Mouse (Mus musculus): ENCODE measurements around the gene Olfr341.
A peak's percentile ranks its signal among the peaks of the same experiment; 100 is the strongest.

Gene Olfr341

DNA sequence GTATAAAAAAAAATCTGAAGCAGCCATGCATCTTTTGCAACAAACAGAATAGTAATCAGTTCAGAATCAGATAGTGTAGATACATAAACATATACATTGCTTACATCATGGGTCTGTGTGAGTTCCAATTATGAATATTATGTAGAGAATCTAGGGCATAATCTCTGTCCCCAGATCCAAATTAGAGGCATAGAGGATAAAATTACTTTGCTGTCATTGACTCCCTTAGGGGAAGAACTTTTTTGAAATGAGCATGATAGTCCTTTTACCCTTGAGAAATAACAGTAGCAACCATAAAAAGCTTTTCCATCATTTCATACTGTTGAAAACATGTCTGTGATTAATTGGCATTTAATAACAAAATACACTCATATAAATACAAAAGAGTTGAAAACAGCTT is at the start of gene Olfr341:
Olfr341 (minus strand) TSS at position 101 of the 400 bp plus-strand sequence.
- DNase-seq (ENCODE audit: low spot score), result no peak

DNA sequence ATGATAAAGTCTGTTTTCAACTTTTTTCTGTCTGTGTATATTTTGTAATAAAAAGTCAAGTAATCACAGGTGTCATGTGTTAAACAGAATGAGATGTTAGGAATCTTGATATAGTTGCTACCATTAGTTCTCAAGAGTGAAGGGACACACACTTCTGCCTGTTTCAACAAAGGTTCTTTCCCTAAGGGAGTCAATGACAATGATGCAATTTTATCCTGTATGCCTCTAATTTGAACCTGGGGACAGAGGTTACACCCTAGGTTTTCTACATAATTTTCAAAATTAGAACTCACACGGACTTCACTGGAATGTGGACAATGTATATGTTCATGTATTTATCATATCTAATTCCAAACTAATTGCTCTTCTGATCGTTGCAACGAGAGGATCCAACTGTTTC is 42.4 kb upstream of the Olfr341 start, which contains the start of gene Olfr342:
Olfr342 (plus strand) TSS at position 301 of the 400 bp plus-strand sequence.
- no peak for DNase-seq (ENCODE audit: low spot score)

DNA sequence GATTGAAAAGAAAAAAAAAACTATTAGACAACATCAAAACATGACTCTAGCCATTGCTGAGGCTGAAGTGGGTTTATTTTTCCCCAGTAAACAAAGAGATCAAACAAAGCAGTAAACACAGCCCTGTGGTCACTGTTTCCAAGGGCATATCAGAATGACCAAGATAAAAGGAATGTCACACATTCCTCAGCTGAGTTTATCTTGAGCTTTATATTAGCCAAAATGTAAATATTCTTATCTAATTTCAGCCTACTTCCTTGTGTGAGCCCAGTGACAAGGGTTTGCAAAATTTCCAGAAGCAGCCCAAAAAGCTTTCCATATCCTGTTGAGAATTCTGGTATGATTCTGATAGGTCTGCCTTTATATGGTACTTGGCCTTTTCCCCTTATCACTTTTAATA is 8.6 kb downstream of the Olfr341 start:
- peak; percentile 6 for DNase-seq (ENCODE audit: low spot score)

DNA sequence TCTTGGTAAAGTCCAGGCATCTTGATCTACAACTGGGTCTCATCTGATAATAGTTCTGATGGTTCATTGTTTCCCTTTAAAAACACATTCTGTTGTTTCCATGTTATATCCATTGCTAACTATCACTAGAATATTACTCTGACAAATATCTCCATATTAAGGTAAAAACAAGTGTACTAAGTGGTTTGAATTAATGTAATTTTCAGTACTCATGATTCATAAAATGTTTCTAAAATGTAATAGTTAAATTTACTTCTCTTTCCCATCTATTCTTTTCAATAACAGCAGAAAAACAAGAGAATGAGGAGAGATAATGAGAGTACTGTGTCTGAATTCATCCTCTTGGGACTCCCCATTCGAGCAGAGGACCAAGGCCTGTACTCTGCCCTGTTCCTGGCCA is 30.0 kb downstream of the Olfr341 start, which contains the start of gene Olfr340:
Olfr340 (plus strand) TSS at position 301 of the 400 bp plus-strand sequence.
- DNase-seq (ENCODE audit: low spot score), result no peak
